Mouse (Mus musculus) urinary bladder, adult 18-20 months (tissue): Measurements from ENCODE around the gene Tmem170.
"Not testable (repeated sequence)": the region's sequence is repeated elsewhere in the genome, so short reads cannot be mapped to it uniquely, and the experiment has no call there.

Source experiments
- DNase-seq, 2 experiments: peaks; one replicate each; pipeline ENCODE4 v3.0.0; 2022; ENCODE audit warnings: low spot score in 2 of 2, mixed read lengths in 2 of 2

Tmem170 gene

DNA sequence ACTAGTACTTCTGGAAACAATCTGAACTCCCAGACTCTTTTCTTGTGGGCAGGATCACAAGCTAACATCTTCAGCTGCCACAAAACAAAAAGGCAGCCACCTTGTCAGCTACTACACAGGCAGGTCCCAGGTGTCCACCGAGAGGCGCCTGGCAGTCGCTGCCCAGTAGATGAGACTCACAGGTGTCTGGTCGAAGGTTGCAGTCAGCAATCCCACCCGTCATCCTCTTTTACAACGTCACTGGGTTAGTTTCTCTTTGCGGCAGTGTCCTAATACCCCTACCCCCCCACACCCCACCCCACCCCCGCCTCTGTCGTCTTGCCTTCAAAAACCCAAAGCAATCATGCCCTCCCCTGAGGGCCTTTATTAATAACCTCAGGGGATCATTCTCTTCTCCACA, 792 bp downstream of the Tmem170 start:
- peak in 1 of 2 experiments; percentile 14 for DNase-seq

GRCm38 (mm10) chr8:111871278-111871677, 5.3 kb downstream of the Tmem170 start:
- DNase-seq: no peak

- DNase-seq: no peak
Observed at GRCm38 (mm10) chr8:111870379-111870778, 6.2 kb downstream of the Tmem170 start.

DNA sequence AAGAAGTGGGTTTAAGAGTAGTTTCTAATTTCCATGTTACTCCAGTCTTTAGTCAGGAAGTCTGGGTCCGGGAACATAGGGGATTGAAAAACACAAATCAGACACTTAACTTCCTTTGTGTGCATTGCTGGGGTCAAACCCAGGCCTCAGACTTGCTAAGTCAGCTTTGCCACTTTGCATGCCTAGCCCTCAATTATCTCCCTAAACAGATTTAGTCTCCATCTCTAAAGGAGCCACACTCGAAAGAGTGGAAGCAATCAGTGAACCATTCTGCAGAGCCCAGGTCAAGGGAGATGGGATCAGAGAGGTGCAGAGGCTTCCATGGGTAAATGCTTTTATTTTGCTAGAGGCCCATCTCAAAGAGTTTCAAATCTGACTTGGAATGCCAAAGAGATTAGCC, 7.9 kb downstream of the Tmem170 start:
- no peak for DNase-seq

GRCm38 (mm10) chr8:111865857-111866256, 10.7 kb downstream of the Tmem170 start:
- DNase-seq: no peak

GRCm38 (mm10) chr8:111865130-111865852, 11.3 kb downstream of the Tmem170 start:
- no peak for DNase-seq

- no peak for DNase-seq
Observed at GRCm38 (mm10) chr8:111864648-111865047, 11.9 kb downstream of the Tmem170 start.

- no peak for DNase-seq
Observed at GRCm38 (mm10) chr8:111863280-111863679, 13.3 kb downstream of the Tmem170 start.

- no peak for DNase-seq
Observed at GRCm38 (mm10) chr8:111855977-111856376, 20.6 kb downstream of the Tmem170 start.

DNA sequence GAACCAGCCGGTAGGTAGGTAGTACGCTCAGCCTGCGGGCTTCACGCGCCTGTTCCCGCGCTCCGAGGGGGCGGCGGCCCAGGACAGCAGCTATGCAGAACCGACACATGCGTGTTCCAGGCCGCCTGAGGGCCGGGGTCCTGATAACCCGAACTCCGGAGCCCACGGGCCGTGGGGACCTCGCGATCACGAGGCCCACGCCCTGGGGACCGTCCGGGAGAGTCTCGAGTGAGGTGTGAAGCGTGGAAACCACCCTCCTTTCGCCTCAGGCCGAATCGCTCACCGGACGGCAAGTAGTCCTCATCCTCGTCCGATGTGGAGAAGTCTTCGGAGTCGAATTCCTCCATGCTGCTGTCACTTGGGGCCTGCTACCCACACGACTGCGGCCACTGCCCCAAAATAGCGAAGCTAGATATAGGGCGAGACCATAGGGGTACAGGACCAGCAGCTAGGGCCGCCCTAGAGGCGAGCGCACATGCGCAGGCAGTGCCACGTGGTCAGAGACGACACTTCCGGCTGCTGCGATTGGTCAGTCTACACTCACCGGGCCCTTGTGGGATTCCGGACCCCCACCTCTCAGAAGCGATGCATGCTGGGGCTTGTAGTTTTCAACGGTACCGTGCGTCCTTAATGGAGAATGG, 22.6 kb downstream of the Tmem170 start, which contains the start of gene Cfdp1:
Gene Cfdp1, minus strand, starts transcription at position 431 of the 641 bp plus-strand sequence.
- DNase-seq: peak; percentile 94 to 95

- DNase-seq: not testable (repeated sequence)
Observed at GRCm38 (mm10) chr8:111853219-111853618, 23.3 kb downstream of the Tmem170 start.

DNA sequence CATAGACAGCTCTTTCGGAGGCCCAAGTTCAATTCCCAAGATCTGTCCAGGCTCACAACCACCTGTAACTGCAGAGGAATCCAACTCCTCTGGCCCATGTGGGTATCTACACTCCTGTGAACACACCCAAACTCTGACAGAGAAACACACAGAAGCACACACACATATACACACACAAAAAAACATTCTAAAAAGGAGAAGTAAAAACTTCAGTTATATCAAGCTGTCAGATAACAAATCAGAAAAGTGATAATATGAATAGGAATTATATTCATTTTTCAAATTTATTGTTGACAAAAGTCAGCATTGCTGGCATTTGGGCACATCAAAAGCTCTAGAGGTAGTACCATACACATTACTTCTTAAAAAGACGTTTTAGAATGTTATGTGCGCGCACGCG, 29.8 kb downstream of the Tmem170 start:
- DNase-seq: no peak

DNA sequence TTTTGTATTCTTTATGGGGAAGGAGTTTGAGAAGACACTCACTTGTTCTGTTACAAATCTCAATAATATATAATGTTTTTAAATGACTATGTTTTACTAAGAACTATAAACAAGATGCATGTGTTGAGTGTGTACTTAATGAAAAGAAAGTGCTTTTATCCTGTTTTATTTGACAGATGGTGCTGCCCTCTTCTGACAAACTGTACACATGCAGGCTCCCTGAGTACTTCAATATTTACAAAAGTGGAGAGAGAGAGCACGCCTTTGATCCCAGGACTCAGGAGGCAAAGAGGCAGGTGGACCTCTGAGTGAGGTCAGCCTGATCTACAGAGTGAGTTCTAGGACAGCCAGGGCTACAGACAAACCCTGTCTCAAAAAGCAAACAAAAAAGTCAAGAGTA, 41.0 kb downstream of the Tmem170 start:
- no peak for DNase-seq

- DNase-seq: no peak
Observed at GRCm38 (mm10) chr8:111834011-111834410, 42.5 kb downstream of the Tmem170 start.

- DNase-seq: no peak
Observed at GRCm38 (mm10) chr8:111832983-111833382, 43.6 kb downstream of the Tmem170 start.

DNA sequence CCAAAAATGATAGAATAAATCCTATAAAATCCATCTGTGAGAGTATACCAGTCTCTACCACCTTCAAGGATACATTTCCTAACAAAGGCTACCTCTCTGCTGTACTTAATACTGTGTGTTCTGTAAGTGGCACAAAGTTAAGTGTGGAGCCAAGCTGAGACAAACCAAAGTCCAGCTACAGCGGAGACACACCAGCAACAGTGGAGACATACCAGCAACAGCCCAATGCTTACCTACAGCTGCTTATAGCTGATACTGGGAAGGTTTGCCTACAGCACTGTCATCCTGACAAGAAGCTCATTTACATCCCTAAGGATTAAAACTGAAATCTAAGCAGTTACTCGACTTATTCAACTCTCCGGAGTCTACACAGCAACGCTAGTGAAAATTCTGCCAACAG, 44.6 kb downstream of the Tmem170 start:
- no peak for DNase-seq

DNA sequence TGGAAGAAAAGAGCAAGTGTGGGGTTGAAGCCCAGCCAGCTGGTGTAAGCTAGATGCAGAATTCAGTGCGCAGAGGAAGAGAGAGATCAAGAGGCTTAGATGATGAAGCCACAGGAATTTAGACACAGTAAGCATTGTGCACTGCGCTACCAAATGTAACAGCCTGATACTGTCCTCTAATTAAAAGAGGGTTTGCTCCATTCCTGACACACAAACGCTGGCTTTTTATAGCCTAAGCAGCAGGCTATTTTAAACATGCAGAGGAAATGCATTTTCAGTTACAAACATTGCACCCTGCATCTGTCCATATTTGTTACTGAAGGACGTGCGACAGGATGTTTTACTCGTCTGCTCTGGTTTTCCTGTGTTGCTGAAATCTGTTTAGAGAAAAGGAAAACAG, 48.0 kb downstream of the Tmem170 start:
- no peak for DNase-seq

DNA sequence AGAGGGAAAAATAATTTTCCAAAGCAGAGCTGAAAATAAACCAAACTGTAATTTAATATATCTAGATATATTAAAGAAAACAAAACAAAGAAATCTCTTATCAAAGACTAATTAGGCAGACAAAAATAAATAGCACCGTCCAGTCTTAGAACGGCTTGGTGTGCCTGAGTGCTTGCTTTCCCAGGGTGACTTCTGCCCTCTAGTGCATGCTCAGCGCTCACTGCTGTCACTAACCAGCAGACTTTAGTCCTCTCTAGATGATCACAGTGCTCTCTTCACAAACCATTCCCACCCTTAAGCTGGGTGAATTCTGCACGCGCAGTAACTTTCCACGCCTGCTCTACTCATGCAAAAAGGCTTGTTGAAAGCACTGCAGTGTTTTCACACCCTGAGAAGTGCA, 51.3 kb downstream of the Tmem170 start:
- peak in 1 of 2 experiments; percentile 12 for DNase-seq

DNA sequence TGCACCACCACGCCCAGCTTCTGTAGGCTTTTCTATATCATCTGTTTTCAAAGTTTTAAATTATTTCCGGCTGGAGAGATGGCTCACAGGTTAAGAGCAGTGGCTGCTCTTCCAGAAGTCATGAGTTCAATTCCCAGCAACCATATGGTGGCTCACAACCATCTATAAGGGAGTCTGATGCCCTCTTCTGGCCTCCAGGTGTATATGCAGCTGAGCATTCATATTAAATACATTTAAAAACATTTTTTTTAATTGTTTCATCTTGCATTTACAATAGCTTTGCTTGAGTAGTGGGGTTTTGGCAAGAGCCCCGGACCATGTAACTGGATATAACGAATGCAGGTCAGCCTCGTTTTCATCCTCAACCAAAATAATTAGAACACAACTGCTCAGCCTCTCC, 52.2 kb downstream of the Tmem170 start:
- DNase-seq: no peak

DNA sequence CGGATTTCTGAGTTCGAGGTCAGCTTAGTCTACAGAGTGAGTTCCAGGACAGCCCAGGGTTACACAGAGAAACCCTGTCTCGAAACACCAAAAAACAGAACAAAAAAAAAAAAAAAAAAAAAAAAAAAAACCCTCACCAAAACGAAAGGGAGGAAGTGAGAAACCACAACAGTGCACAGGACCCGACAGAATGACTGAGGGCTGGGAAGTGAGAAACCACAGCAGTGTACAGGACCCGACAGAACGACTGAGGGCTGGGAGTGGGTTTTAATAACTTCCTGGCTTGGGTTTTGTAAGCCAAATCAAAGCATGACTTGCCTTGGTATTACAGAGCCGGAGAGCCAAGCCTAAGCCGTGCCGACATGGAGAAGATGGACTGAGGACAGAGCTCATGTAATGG, 55.4 kb downstream of the Tmem170 start:
- DNase-seq: no peak

DNA sequence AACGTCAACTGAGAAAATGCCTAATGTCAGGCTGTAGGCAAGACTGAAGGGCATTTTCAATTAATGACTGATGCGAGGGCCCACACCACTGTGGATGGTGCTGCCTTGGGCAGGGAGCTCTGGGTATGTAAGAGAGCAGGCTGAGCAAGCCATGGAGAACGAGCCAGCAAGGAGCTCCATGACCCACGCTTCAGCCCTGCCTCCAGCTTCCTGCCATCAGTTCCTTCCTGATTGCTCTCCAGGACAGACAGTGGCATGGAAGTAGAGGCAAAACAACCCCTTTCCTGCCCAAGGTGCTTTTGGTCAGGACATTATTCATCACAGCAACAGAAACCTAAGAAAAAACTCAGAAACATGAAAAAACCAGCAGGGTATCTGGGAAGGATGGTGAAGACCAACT, 55.9 kb downstream of the Tmem170 start:
- DNase-seq: no peak

GRCm38 (mm10) chr8:111820018-111820417, 56.5 kb downstream of the Tmem170 start:
- DNase-seq: no peak

GRCm38 (mm10) chr8:111818556-111818955, 58.0 kb downstream of the Tmem170 start:
- peak in 1 of 2 experiments; percentile 54 for DNase-seq
